Mouse (Mus musculus) midbrain, embryonic 11.5 days (tissue): ENCODE results near the gene R3hdml. TPM values are rescaled to one million over a fixed set of nuclear protein-coding genes. Genes with fewer than 3 reads are reported as not detected.

ENCODE experiments used
- ATAC-seq: fragments of 200-750 bp; cut with Nextera tagmentation; 2 replicates; pipeline ENCODE4 v1.8.0; 2017; ENCODE audit warnings: moderate TSS enrichment, moderate library complexity; ENCODE audit not compliant: low FRiP score
- DNase-seq: peaks from one replicate; pipeline ENCODE4 v3.0.0; 2015; ENCODE audit warnings: low spot score; ENCODE audit errors: missing footprints
- H3K27ac ChIP-seq: fragments of 300-500 bp; sonication (generic); 2 replicates; pipeline ENCODE4 v1.5.1; 2014; ENCODE audit warnings: low read depth, low read length
- H3K27me3 ChIP-seq: fragments of 300-500 bp; sonication (generic); 2 replicates; pipeline ENCODE4 v1.6.1; 2014; ENCODE audit warnings: mild to moderate bottlenecking, low read length, moderate library complexity, mixed read lengths; ENCODE audit not compliant: control insufficient read depth, insufficient read depth
- H3K36me3 ChIP-seq: fragments of 300-500 bp; sonication (generic); 2 replicates; pipeline ENCODE4 v1.6.1; 2014; ENCODE audit warnings: mild to moderate bottlenecking, low read length, moderate library complexity, mixed read lengths; ENCODE audit not compliant: control insufficient read depth, insufficient read depth
- H3K4me1 ChIP-seq: fragments of 300-500 bp; sonication (generic); 2 replicates; pipeline ENCODE4 v1.6.1; 2014; ENCODE audit warnings: low read length; ENCODE audit not compliant: control insufficient read depth, insufficient read depth
- H3K4me2 ChIP-seq: fragments of 300-500 bp; sonication (generic); 2 replicates; pipeline ENCODE4 v1.6.1; 2014; ENCODE audit warnings: mild to moderate bottlenecking, moderate library complexity
- H3K4me3 ChIP-seq: fragments of 300-500 bp; sonication (generic); 2 replicates; pipeline ENCODE4 v1.5.1; 2014; ENCODE audit warnings: low read depth, low read length
- H3K9ac ChIP-seq: fragments of 300-500 bp; sonication (generic); 2 replicates; pipeline ENCODE4 v1.6.1; 2014; ENCODE audit warnings: low read length
- H3K9me3 ChIP-seq: fragments of 300-500 bp; sonication (generic); 2 replicates; pipeline ENCODE4 v1.6.1; 2016; ENCODE audit warnings: low read length; ENCODE audit not compliant: control insufficient read depth
- WGBS: fragments of 180-500 bp; shearing (Covaris S2); extraction: QIAGEN DNeasy Blood & Tissue Kit; methylation state at CpG from one replicate; pipeline ENCODE4 v1.1.7; 2014; 5-methylcytosine and 5-hydroxymethylcytosine counted together
- polyA plus RNA-seq: library from polyadenylated mRNA; unstranded; fragments of >200 nt; fragmentation: Nextera tagmentation; extraction: Ambion mirVana; gene quantifications from 2 replicates; pipeline ENCODE4 v1.2.1, GENCODE M21; 2014

The R3hdml gene
- polyA plus RNA-seq: not detected in 2 replicates

DNA sequence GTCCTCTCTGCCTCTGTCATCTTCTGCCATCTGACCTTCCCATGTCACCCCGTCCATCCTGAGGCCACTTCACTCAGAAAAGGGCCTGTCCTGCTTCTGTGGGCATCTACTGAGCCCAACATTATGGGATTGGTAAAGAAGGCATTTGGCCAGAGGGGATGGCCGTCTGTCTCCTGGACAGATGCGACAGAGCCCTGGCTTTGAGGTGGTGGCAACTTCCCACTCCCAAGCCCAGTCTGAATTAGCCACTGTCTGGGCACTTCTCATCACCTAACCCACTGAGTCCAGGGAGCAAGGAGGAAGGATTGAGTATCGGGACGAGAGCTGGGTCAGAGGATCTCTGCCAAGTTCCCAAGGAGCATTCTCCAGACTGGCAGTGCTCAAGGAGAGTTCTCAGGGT is at the start of gene R3hdml:
Gene R3hdml, plus strand, starts transcription at position 301 of the 400 bp plus-strand sequence.
- no peaks in the 10 kb centered on the region for H3K36me3 ChIP-seq
- H3K27me3 ChIP-seq: no peaks in the 10 kb centered on the region
- H3K9me3 ChIP-seq: no peaks in the 10 kb centered on the region
- no peak within 1 kb of the TSS for H3K4me2 ChIP-seq
- ATAC-seq (no peak), DNase-seq (peak; percentile 60)
- H3K9ac ChIP-seq: no peak within 1 kb of the TSS
- WGBS: 79% methylated on average over 5 of the region's 5 CpGs
- H3K27ac ChIP-seq: no peak within 1 kb of the TSS
- no peak within 1 kb of the TSS for H3K4me3 ChIP-seq
- no peaks in the 10 kb centered on the region for H3K4me1 ChIP-seq

GRCm38 (mm10) chr2:163443543-163443942 is 48.6 kb upstream of the R3hdml start:
- WGBS: 66% methylated on average over 6 of the region's 6 CpGs
- H3K36me3 ChIP-seq: no peaks in the 10 kb centered on the region
- DNase-seq (peak; percentile 70), ATAC-seq (no peak)
- peaks cover 4% of the 10 kb centered on the region; the same call in 1 of the 2 replicates for H3K4me1 ChIP-seq
- no peak overlapping the region for H3K27ac ChIP-seq
- H3K9ac ChIP-seq: no peak overlapping the region
- no peak overlapping the region for H3K4me2 ChIP-seq
- no peak overlapping the region for H3K4me3 ChIP-seq
- H3K9me3 ChIP-seq: no peaks in the 10 kb centered on the region
- H3K27me3 ChIP-seq: no peaks in the 10 kb centered on the region

DNA sequence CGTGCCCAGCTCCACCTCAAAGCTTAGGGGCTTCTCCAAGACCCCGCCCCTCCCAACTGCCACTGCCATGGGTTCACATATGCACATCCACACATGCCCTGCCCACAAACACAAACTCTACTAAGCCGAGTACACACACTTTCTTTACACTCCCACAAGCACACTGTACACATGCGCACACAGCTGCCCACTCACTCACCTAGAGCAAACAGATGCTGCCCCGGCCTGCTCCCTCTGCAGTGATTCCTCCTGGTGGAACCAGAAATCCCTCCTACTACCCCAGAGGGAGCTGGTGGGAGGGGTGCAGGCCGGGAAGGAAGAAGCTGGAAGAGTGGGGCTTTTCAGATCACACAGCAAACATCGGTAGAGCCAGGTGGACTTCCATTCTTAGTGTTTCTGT is 48.1 kb upstream of the R3hdml start:
- H3K4me1 ChIP-seq: peaks cover 2% of the 10 kb centered on the region; the same call in 1 of the 2 replicates
- no peak overlapping the region for H3K4me2 ChIP-seq
- 72% methylated on average over 7 of the region's 7 CpGs for WGBS
- ATAC-seq (no peak), DNase-seq (no peak)
- no peak overlapping the region for H3K27ac ChIP-seq
- no peaks in the 10 kb centered on the region for H3K36me3 ChIP-seq
- no peak overlapping the region for H3K9ac ChIP-seq
- no peaks in the 10 kb centered on the region for H3K27me3 ChIP-seq
- no peaks in the 10 kb centered on the region for H3K9me3 ChIP-seq
- no peak overlapping the region for H3K4me3 ChIP-seq

GRCm38 (mm10) chr2:163447375-163447774 is 44.7 kb upstream of the R3hdml start:
- ATAC-seq (no peak), DNase-seq (no peak)
- no peak overlapping the region for H3K4me2 ChIP-seq
- no peak overlapping the region for H3K9ac ChIP-seq
- H3K4me1 ChIP-seq: no peaks in the 10 kb centered on the region
- no peak overlapping the region for H3K27ac ChIP-seq
- H3K4me3 ChIP-seq: no peak overlapping the region
- H3K36me3 ChIP-seq: no peaks in the 10 kb centered on the region
- H3K9me3 ChIP-seq: no peaks in the 10 kb centered on the region
- H3K27me3 ChIP-seq: no peaks in the 10 kb centered on the region
- 80% methylated on average over 12 of the region's 12 CpGs for WGBS

- Histone ChIP-seq H3K9ac (no peak overlapping the region), H3K36me3 (no peaks in the 10 kb centered on the region), H3K27me3 (no peaks in the 10 kb centered on the region), H3K9me3 (no peaks in the 10 kb centered on the region), H3K4me3 (no peak overlapping the region), H3K4me2 (no peak overlapping the region), H3K27ac (no peak overlapping the region), H3K4me1 (no peaks in the 10 kb centered on the region)
- DNase-seq (peak; percentile 70), ATAC-seq (no peak)
- WGBS: 69% methylated on average over 3 of the region's 3 CpGs
Measured at GRCm38 (mm10) chr2:163449276-163449675, 42.8 kb upstream of the R3hdml start.

GRCm38 (mm10) chr2:163450668-163451295 is 41.3 kb upstream of the R3hdml start:
- no peaks in the 10 kb centered on the region for H3K9me3 ChIP-seq
- ATAC-seq (no peak), DNase-seq (no peak)
- no peaks in the 10 kb centered on the region for H3K36me3 ChIP-seq
- no peak overlapping the region for H3K4me3 ChIP-seq
- H3K4me2 ChIP-seq: no peak overlapping the region
- no peaks in the 10 kb centered on the region for H3K27me3 ChIP-seq
- H3K9ac ChIP-seq: no peak overlapping the region
- 75% methylated on average over 6 of the region's 6 CpGs for WGBS
- no peaks in the 10 kb centered on the region for H3K4me1 ChIP-seq
- H3K27ac ChIP-seq: no peak overlapping the region

- ATAC-seq (no peak), DNase-seq (no peak)
- Histone ChIP-seq H3K27ac (no peak overlapping the region), H3K9me3 (no peaks in the 10 kb centered on the region), H3K9ac (no peak overlapping the region), H3K4me1 (no peaks in the 10 kb centered on the region), H3K36me3 (no peaks in the 10 kb centered on the region), H3K4me3 (no peak overlapping the region), H3K4me2 (no peak overlapping the region), H3K27me3 (no peaks in the 10 kb centered on the region)
- WGBS: 86% methylated on average over 6 of the region's 6 CpGs
Measured at GRCm38 (mm10) chr2:163452738-163453137, 39.4 kb upstream of the R3hdml start.

- 92% methylated on average over 13 of the region's 13 CpGs for WGBS
- H3K9me3 ChIP-seq: no peaks in the 10 kb centered on the region
- no peaks in the 10 kb centered on the region for H3K4me1 ChIP-seq
- ATAC-seq: no peak
- no peak for DNase-seq
- no peaks in the 10 kb centered on the region for H3K36me3 ChIP-seq
- no peak overlapping the region for H3K4me3 ChIP-seq
- H3K9ac ChIP-seq: no peak overlapping the region
- no peak overlapping the region for H3K4me2 ChIP-seq
- no peak overlapping the region for H3K27ac ChIP-seq
- no peaks in the 10 kb centered on the region for H3K27me3 ChIP-seq
Measured at GRCm38 (mm10) chr2:163453378-163453777, 38.7 kb upstream of the R3hdml start.

DNA sequence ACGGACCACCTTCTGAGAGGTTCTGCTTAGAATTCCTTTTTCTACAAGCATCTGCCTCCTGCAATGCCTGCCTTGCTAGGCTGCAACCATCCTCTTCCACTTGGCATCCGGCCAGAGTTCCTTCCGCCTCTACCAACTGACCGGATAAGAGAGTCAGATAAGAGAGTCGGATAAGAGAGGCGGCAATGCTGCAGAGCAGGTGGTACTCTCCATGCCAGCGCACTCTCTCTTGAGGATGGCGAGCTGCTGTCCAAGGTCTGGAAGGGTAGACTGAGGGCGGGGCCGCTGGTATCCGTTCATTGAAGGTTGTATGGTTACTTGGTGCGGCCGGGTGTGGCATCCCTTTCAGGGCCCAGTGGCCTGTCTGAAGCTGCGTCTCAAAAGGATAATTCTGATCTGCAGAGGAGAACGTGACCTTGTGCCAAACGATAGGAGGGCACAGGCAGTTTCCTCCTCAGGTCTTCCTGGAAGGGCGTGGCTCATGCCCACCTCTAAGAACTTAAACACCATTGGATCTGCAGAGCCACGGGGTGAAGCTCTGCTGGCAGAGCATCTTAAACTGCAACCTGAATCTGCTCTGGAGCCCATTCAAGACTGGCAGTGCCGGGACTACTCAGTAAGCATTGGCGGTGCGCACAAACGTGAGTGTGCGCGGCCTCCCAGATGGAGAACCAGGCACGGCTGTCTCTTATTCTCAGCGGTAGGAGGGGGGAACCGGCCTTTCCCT is 33.4 kb upstream of the R3hdml start:
- H3K9me3 ChIP-seq: no peaks in the 10 kb centered on the region
- 58% methylated on average over 27 of the region's 27 CpGs for WGBS
- DNase-seq (no peak), ATAC-seq (no peak)
- no peak overlapping the region for H3K4me3 ChIP-seq
- no peaks in the 10 kb centered on the region for H3K36me3 ChIP-seq
- H3K27me3 ChIP-seq: peaks cover 2% of the 10 kb centered on the region; the same call in 1 of the 2 replicates
- H3K27ac ChIP-seq: no peak overlapping the region
- H3K4me2 ChIP-seq: no peak overlapping the region
- H3K4me1 ChIP-seq: no peaks in the 10 kb centered on the region
- no peak overlapping the region for H3K9ac ChIP-seq
